Mouse (Mus musculus) heart, adult 2 months (tissue): ENCODE measurements at regions not wholly inside any gene's neighbourhood (a gene's known extent, or its start where the extent isn't known, plus 50 kb on each side); places are given as distances from the start of the nearest gene placed in this dataset.

Source experiments
- CTCF ChIP-seq: fragments of 200-600 bp; IDR thresholded peaks from 2 replicates; pipeline ENCODE4 v1.8.1; 2022; ENCODE audit warnings: antibody characterized with exemption, mild to moderate bottlenecking, moderate library complexity
- POLR2A ChIP-seq: fragments of 200-500 bp; IDR thresholded peaks from 2 replicates; pipeline ENCODE4 v1.6.1; 2011; ENCODE audit warnings: mild to moderate bottlenecking, low read depth, low read length, control low read depth; ENCODE audit not compliant: insufficient read depth

DNA sequence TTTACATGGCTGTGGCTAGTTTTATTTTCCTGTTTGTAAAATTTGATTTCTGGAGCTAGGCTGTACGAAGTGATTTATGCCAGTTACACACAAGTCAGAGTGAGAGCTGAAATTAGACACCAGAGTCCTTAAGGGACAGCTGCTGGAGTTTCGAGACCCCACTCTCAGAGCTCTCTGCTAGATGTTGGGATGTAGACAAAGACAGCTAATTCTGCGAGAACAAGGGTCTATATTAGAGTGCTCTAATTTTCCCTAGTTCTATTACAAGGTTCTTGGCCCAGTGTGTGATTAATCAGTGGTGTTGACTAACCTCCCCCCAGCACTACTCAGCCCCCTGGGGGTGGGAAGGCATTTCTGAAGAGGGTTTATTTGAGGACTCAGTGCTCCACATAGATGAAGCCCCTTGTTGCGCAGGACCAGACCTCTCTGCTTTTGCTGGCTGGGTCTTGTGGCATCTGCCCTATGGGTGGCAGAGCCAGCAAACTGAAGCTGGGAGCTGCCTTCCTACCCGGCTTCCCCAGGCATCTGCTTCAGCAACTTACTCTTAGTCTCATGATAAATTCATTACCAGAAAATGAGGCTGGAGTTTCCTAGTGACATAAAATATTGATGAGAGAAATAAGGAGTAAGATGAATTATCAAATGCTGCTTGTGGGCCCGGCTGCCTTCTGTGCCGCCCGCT lies 171.9 kb downstream of the Spata19 start:
- TF ChIP-seq POLR2A: no peak
- TF ChIP-seq CTCF: no peak
